Comparison of ENCODE assay signal across 8 mouse cellular contexts in the genomic region with DNA sequence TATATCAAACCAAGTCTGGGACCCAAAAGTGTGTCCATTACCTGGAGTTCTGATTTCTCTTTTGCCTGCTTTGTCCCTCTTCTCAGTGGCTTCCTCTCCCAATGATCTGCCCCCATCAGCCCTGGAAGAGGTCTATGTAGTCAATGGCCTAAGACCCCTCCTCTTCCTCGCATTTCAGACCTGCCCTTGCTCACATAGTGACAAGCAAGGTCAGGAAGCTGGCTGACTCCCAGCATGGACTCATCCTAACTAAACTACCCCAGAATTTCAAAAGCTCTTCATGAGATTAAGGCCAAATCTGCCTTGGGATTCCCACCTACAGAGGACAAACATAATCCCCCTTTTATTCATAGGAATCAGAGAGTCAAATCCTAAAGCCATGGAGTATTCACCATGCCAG. TPM values are rescaled to one million over a fixed set of nuclear protein-coding genes. Genes with fewer than 3 reads are reported as not detected.
DNase-seq lines count a peak whose midpoint lies in the region; ATAC-seq and TF ChIP-seq lines count a peak whose summit lies in the region.

No protein-coding gene starts in this region.

- H3K4me2 ChIP-seq in limb, embryonic 13.5 days (replicated peaks): peak overlapping the region; percentile 99
- peak overlapping the region; percentile 98; the same call in 1 of the 2 replicates for H3K4me2 ChIP-seq in stomach, postnatal 0 days (replicated peaks; ENCODE audit: low read depth)

- peak overlapping the region; percentile 96 for H3K4me3 ChIP-seq in gastrocnemius, adult 2 months
- H3K4me3 ChIP-seq in spleen, adult 2 months (ENCODE audit: extremely low read depth, insufficient read depth, insufficient read length): no peak overlapping the region
- H3K4me3 ChIP-seq in limb, embryonic 13.5 days: peak overlapping the region; percentile 76; the same call in 1 of the 2 replicates
- H3K4me3 ChIP-seq in stomach, postnatal 0 days (ENCODE audit: low read depth, low read length): no peak overlapping the region

- peak overlapping the region; percentile 99 for H3K27ac ChIP-seq in gastrocnemius, adult 2 months
- H3K27ac ChIP-seq in spleen, adult 2 months (ENCODE audit: insufficient read depth, low read length): peak overlapping the region; percentile 26; the same call in 1 of the 2 replicates
- H3K27ac ChIP-seq in limb, embryonic 13.5 days: no peak overlapping the region
- peak overlapping the region; percentile 88 for H3K27ac ChIP-seq in stomach, postnatal 0 days (replicated peaks)

- intact Hi-C loops in gastrocnemius, adult 2 months (cut with DNase I): loop anchor here (5.0 kb wide), 2 partner anchors 38 to 158 kb away; no protein-coding TSS in a partner anchor
- intact Hi-C loops in gastrocnemius, postnatal 36 days (cut with DNase I): loop anchor here (5.0 kb wide), 3 partner anchors 38 to 213 kb away; no protein-coding TSS in a partner anchor

- WGBS in spleen, adult 2 months: 79% methylated on average over 1 of the region's 1 CpGs
- WGBS in limb, embryonic 13.5 days: 61% methylated on average over 1 of the region's 1 CpGs
- WGBS in stomach, postnatal 0 days: 67% methylated on average over 1 of the region's 1 CpGs

- no peaks in the 10 kb centered on the region; the same call in 1 of the 2 replicates for H3K27me3 ChIP-seq in spleen, adult 2 months (ENCODE audit: control insufficient read depth, insufficient read depth, low read length)
- peaks cover 5% of the 10 kb centered on the region; the same call in 1 of the 2 replicates for H3K27me3 ChIP-seq in limb, embryonic 13.5 days
- H3K27me3 ChIP-seq in stomach, postnatal 0 days (ENCODE audit: control insufficient read depth, insufficient read depth, low read length): no peaks in the 10 kb centered on the region

- H3K9me3 ChIP-seq in limb, embryonic 13.5 days: no peaks in the 10 kb centered on the region
- H3K9me3 ChIP-seq in stomach, postnatal 0 days (ENCODE audit: control insufficient read depth, low read length): no peaks in the 10 kb centered on the region

- DNase-seq in gastrocnemius, adult 2 months: no peak
- no peak for DNase-seq in gastrocnemius, postnatal 36 days
- DNase-seq in spleen, adult 2 months (ENCODE audit: low read depth in 1 of 2, low spot score in 2 of 2): no peak
- DNase-seq in spleen, postnatal 14 days (ENCODE audit: low spot score in 2 of 2): no peak
- no peak for DNase-seq in stomach, postnatal 0 days (ENCODE audit: low spot score)
- no peak for DNase-seq in embryo, embryonic 11 days
- DNase-seq in gastrocnemius, postnatal 10 days: no peak

- no peak for TF ChIP-seq POLR2A in spleen, adult 2 months (IDR thresholded peaks at IDR 0.05; ENCODE audit: low read depth, low read length)

- H3K4me1 ChIP-seq in spleen, adult 2 months (ENCODE audit: control insufficient read depth, insufficient read depth, insufficient read length): peaks cover 5% of the 10 kb centered on the region; the same call in 1 of the 2 replicates
- H3K4me1 ChIP-seq in limb, embryonic 13.5 days: peaks cover 24% of the 10 kb centered on the region
- H3K4me1 ChIP-seq in stomach, postnatal 0 days (replicated peaks; ENCODE audit: control insufficient read depth, insufficient read depth): no peaks in the 10 kb centered on the region

- TF ChIP-seq EP300 in stomach, postnatal 0 days (optimal IDR thresholded peaks at IDR 0.05): no peak

- no peak for TF ChIP-seq CTCF in gastrocnemius, adult 2 months (IDR thresholded peaks at IDR 0.05)
- TF ChIP-seq CTCF in spleen, adult 2 months (IDR thresholded peaks at IDR 0.05; ENCODE audit: extremely low read depth, insufficient read depth, insufficient read length, insufficient replicate concordance): no peak
- no peak for TF ChIP-seq CTCF in stomach, postnatal 0 days (IDR thresholded peaks at IDR 0.05; ENCODE audit: low read depth)

- no peak for ATAC-seq in limb, embryonic 13.5 days (ENCODE audit: low FRiP score, low read depth)
- ATAC-seq in stomach, postnatal 0 days (ENCODE audit: low FRiP score, low TSS enrichment): no peak

- no peak overlapping the region for H3K9ac ChIP-seq in limb, embryonic 13.5 days
- H3K9ac ChIP-seq in stomach, postnatal 0 days (ENCODE audit: low read length): no peak overlapping the region

- H3K36me3 ChIP-seq in spleen, adult 2 months (ENCODE audit: control insufficient read depth, insufficient read depth, low read length): no peaks in the 10 kb centered on the region
- no peaks in the 10 kb centered on the region for H3K36me3 ChIP-seq in limb, embryonic 13.5 days
- no peaks in the 10 kb centered on the region for H3K36me3 ChIP-seq in stomach, postnatal 0 days (ENCODE audit: control insufficient read depth, insufficient read depth, low read length)

RNA-seq across cellular contexts. Expression of gene Epb41, which starts 0.7 kb away (rescaled TPM):
- total RNA-seq in gastrocnemius, adult 2 months (2021): 100 to 1,000 TPM; 102 to 113 TPM
- total RNA-seq in gastrocnemius, postnatal 36 days (2021): 10 to 100 TPM; 92.0 to 92.7 TPM
- 66.5 and 94.1 TPM in 2 replicates for polyA plus RNA-seq in spleen, adult 2 months (2012; rRNA removed)
- 70.4 and 78.8 TPM in 2 replicates for polyA plus RNA-seq in limb, embryonic 13.5 days (2015; fragmentation: Nextera tagmentation; extraction: Ambion mirVana)
- 24.3 and 26.7 TPM in 2 replicates for polyA plus RNA-seq in stomach, postnatal 0 days (2015; fragmentation: Nextera tagmentation; extraction: Ambion mirVana)
- 10 to 100 TPM; 51.7 to 54.5 TPM for total RNA-seq in gastrocnemius, postnatal 10 days (2021)

RNA-seq across cellular contexts. Expression of gene Gm10300, which starts 1.3 kb away (rescaled TPM):
- total RNA-seq in gastrocnemius, adult 2 months (2021): under 1 TPM in 1 of 2 experiments, not detected in 1; 0.08 TPM
- not detected for total RNA-seq in gastrocnemius, postnatal 36 days (2021)
- polyA plus RNA-seq in spleen, adult 2 months (2012; rRNA removed): 0.11 and 0.19 TPM in 2 replicates
- polyA plus RNA-seq in limb, embryonic 13.5 days (2015; fragmentation: Nextera tagmentation; extraction: Ambion mirVana): 0.08 TPM in 1 of 2 replicates, not detected in the other
- polyA plus RNA-seq in stomach, postnatal 0 days (2015; fragmentation: Nextera tagmentation; extraction: Ambion mirVana): 0.12 TPM in 1 of 2 replicates, not detected in the other
- total RNA-seq in gastrocnemius, postnatal 10 days (2021): under 1 TPM in 1 of 2 experiments, not detected in 1; 0.18 TPM

Comparison
In these comparisons a context has a peak if more than half of its experiments do, and no peak if none do; other contexts are left out.
1. H3K4me3 ChIP-seq: peak in gastrocnemius, adult 2 months (single experiment) and limb, embryonic 13.5 days (single experiment); none in spleen, adult 2 months (single experiment) and stomach, postnatal 0 days (single experiment).